Mouse (Mus musculus) frontal cortex, adult (tissue): ENCODE measurements at regions not wholly inside any gene's neighbourhood (a gene's known extent, or its start where the extent isn't known, plus 50 kb on each side); places are given as distances from the start of the nearest gene placed in this dataset.

Experiments
- ATAC-seq: cut with Nextera tagmentation; 2 replicates; pipeline ENCODE4 v1.9.2; 2017; ENCODE audit warnings: mild to moderate bottlenecking, moderate library complexity, mixed read lengths; ENCODE audit not compliant: low TSS enrichment

DNA sequence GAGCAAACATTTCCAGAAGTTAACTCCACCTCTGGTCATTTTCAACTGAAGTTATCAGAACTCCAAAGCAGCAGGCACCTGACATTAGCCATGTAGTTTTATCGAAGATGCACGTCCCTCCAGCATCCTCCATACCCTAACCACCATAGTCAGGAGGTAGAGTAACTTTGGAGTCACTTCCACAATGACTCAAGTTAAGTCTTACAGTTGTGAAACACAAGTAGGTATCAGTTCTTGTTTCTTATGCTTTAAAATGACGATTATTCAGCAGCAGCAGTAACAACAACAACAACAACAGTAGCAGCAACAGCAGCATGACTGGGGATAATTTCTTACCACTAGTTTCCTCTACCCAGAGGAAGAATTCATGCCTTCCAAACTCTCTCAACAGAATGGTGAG lies 51.3 kb upstream of the Tank start:
- no peak for ATAC-seq

DNA sequence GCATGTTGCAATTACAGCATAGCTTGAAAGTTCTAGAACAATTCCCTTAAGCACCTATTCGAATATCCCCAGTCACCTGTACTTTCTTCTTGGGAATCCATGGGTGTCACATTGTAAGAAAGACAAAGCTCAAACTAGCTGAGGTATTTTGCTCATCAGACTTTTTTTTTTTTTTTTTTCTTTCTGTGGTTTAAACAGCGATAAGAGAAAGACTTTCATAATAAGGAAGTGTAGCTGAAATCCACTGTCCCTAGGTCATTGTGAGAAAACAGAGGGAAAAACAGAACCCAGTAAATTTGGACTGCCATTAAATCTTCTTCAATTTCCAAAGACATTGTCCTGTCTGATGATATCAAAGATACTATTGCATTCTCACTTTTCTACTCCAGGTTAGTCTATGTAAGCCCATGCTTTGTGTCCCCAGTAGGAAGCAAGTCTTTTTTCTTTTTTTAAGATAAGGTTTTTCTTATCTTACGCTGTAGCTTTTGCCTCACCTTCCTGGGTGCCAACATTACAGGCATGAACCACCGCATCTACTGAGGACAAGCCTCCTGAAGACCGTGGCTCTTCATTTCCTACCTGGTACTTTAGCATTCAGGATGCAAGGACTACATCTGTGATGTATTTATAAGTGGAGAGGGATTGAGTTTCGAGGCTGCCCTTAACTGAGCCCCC lies 54.2 kb upstream of the Tank start:
- ATAC-seq: no peak

DNA sequence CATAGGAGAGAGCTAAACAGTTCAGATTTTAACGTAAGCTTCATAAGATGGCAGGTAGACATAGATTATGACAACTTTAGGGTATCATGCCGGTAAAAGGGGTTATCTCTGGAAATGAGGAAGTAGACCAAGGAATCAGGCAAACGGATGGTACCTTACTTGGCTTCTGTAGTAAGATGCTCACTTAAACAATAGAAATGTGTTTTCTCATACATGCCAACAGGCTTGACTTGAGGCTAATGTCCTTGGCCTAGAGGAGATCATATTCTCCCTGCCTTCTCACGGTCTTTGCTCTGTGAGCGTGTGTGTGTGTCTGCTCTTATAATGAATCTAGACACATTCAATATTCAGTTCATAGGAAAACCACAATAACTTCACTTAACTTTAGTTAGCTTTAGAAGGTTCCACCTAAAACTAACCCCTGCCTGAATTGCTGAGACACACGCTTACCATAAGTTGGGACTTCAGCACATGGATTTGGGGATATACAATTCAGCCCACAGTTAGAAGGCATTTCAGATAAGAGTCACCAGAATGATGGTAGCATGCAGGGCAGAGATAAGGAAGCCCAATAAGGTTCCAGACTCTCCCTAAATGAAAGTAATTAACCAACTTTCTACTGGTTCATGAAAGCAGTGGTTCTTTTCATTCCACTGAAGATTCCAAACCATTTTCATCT lies 63.8 kb upstream of the Tank start:
- no peak for ATAC-seq

DNA sequence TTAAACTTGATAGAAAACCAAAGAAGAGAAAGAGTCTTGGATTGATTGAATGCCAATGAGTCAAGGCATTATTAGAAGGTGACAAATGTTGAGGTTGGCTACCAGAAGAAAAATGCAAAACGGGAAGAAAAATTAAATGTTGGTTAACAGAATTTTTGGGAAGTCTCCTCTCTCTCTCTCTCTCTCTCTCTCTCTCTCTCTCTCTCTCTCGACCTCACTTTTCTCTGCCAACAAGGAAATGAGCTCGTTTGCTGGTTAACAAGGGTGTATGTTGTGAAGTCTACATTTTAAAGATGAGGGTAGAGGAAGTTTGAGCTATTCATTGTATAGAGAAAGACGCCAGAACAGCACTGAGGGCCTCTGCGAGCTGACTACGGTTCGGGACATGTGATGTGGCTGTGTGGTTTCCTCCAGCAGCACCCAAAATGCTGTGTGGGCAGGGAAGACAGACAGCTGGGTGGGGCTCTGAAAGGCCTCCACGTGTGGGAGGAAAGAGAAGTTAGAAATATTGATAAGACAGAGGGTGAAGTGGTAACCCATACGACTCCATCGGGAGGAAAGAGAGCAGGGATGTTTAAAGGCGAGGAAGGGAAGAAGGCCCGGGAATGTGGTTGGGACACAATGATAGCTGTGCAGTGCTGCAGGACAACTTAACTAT lies 64.5 kb upstream of the Tank start:
- no peak for ATAC-seq

DNA sequence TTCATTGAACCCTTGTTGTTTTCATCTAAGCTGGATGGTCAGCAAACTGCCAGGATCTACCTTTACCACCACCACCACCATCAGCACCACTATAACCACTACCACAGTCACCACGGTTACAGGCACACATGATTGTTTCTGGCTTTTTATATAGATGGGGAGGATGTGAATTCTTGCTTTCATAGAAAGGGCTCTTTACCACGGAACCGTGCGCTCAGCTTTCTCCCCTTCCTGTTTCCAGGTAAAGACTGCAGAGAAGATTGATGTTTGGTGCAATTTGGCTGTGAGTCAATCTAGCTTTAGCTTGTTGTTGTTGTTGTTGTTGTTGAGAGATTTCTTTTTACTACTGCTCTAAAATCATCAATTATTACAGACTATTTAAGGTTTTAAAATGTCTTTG lies 74.8 kb upstream of the Tank start:
- ATAC-seq: no peak

DNA sequence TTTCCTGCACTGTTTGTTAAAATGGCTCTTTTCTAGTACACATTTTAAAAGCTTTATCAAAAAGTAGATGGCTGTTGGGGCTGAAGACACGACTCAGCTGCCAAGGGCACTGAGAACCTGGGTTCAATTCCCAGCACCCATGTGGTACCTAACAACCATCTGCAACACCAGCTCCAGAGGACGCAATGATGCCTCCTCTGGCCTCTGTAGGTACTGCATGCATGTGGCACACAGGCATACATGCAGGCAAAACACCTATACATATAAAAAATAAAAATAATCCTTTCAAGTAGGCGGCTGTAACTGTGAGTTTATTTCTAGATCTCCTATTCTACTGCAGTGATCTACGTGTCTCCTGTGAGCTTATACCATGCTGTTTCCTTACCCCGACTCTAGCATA lies 76.5 kb upstream of the Tank start:
- ATAC-seq: no peak

DNA sequence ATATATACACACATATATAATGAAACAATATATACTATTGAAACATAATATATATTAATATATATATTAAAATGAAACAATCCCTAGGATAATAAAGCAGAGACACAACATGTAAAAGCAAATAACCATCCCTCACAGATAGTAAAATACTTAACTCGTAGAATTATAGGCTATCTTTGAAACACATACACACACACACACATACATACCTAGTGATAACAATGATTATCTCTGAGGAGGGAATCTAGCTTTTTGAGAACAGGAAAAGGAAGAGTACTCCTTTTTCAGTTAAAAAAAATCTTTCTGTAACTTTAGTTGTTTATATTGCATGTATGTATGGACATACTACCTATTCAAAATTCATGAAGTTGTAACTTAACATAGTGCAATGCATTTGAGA lies 79.1 kb upstream of the Tank start:
- no peak for ATAC-seq

DNA sequence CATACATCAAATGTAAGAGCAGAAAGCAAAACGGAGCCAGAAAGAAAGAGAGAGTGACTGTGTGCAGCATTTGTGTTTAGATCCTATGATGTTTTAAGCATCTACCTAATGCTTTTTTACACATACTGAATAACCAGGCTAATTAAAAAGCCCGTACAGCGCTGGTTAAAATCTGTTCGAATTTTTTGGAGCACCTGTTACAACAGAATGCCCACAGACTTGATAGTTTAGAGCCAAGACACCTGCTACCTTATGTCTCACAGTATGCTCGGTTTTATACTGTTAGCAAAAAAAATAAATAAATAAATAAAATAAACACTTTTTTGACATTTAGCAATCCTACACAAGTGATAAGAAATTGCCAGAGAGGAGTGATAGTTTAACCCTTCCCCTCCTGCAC lies 80.5 kb upstream of the Tank start:
- ATAC-seq: no peak

DNA sequence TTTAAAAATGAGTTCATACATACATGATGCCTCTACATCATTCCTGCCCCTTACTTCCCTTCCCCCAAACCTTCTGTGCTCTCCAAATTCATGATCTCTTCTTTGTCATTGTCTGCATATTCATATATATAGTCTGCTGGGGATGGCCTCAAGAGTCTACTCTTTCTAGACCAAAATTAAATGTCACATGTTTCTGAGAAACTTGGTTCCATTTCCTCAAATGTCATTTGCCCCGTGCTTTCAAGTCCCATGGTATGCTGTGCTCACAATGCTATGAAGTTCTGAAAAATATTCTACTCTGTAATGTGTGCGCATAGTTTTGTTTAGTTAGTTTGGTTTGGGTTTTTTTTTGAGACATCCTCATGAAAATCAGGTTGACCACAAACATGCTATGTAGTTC lies 81.4 kb upstream of the Tank start:
- no peak for ATAC-seq

DNA sequence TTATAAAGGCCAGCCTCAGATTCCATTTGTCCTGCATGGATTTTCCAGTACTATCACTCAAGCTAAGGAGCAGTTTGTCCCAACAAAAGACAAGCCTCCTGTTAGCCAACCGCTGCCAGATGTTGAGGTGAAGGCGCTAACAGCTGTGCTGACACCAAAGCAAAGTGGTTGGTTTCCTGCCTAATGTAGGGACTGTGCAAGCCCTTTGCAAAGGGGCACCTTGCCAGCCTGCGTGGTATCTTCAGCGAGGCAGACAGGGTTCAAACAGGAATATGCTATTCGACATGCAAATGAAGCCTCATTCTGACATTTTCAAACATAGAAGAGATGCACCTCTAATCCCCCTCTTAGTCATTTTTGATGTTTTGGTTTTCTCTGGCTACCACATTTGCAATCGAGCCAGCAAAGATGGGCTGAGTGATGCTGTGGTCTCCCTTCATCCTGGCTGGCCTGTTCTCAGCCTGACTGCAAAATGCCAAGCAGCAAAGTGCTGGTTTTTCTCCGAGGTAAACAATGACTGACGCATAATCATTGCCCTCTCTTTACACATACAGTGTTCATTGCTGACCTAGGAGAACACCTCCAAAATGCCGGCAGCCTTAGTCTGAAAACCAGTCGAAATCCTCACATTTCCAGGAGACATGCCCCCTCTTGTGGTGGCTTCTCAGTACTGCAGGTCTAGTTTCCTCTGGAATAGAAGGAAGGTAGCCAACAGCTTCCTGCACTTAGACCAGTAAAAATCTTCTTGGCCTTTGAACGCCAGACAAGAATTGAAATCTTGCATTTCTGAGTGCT lies 84.3 kb upstream of the Tank start:
- peak; percentile 84 for ATAC-seq

DNA sequence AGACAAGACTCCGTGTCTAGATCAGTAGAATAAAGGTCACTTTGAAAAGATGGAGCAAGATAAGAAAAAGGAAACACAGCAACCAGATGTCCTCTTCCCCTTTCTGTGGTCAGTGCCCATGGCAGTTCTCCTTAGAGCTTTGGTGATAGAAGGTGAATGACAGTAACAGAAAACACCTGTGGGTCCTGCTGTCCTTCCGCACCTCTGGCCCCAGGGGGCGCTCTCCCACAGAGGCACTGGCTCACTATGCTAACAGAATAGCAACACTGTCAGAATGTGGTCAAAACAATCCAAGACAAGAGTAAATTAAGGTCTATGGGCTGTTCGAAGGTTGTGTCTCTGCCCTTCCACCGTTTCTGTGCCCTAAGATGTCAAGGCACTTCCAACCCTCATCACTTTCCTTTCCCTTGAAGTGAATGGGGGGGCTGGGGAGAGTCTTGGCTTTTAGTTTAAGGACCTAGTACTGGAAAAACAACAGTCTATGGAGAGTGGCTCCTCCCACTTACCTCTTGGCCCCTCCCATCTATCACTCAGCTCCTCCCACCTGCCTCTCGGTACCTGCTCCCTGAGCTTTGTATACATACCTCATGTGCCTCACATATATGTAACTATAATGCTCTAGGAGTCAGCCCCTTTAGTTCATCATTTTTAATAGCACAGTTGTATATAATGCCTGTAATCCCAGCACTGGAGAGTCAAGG lies 86.2 kb upstream of the Tank start:
- ATAC-seq: no peak

DNA sequence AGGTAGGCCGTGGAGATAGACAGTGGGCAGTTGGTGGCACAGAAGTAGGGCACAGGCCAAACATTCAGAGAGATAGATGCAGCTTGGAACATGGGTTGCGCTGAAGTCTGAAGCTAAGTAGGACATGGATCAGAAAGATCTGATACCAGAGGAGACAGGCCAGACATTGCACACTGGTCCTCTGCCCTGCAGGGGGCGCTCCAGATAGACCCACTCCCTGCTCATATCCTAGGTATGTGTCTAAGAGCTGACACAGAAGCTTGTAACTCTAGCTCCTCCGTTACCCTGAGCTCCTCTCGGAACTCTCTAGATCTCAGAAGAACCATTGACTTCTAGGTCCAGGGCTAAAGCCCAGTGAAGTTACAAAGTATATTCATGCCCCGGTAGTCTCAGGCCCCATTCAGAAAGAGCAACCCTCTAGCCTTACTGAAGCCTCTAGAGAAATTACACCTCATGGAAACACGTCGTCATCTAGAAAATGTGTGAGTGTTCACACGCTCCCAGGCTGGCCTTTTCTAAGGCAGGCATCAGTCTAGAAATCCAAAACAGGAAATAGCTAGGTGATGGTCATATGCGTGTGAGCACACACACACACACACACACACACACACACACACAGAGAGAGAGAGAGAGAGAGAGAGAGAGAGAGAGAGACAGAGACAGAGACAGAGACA lies 87.8 kb upstream of the Tank start:
- peak; percentile 35; the same call in 1 of the 2 replicates for ATAC-seq

DNA sequence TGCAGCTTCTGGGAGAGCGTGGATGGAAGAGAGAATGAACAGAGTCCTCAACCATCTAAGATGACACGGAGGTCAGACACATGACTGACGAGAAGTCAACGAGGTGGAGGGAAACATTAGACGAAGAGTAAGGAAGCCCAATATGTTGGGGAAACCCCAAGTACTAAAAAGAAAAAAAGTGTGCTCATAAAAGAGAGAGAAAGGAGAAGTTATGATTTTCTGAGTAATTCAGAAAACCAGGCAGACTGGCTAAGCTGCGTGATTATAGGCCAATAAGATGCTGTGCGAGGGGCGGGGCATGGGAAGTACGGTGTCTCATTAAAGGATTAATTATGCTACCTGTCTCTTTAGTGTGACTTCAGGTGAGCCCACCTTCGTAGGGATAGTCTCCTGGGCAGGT lies 88.6 kb upstream of the Tank start:
- ATAC-seq: no peak

DNA sequence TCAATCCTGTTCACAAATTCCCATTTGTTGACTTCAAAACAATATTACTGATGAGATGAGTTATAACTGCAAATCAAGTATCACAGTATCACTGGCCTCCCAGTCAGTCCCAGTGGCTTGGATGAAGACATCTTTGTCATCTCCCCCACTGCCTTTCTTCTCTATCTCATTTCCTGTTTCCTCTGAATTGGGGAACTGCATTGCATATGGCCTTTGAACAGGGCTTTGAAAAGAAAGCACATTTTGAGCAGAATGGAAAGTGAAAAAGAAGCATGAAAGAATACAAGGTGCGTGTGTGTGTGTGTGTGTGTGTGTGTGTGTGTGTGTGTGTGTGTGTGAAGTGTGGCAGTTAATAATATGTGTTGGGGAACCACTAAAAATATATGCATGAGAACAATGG lies 94.6 kb upstream of the Tank start:
- no peak for ATAC-seq

DNA sequence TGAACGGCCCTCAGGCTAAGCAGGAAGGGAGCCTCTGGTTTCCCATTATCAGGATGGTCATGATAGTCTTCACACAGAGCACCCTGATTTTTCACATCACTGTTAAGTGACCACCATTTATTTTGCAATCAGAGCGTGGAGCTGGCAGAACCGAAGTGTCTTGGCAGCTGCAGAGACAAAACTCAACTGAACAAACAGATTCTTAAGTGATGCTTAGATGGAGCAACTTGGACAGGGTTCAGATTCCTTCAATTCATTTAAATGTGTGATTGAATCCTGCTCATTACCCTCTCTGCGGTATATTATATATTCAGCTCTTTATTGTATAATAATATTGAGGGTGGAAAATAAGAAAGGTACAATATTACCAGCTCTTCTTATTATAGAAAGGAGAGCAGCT lies 101.7 kb upstream of the Tank start:
- ATAC-seq: no peak

DNA sequence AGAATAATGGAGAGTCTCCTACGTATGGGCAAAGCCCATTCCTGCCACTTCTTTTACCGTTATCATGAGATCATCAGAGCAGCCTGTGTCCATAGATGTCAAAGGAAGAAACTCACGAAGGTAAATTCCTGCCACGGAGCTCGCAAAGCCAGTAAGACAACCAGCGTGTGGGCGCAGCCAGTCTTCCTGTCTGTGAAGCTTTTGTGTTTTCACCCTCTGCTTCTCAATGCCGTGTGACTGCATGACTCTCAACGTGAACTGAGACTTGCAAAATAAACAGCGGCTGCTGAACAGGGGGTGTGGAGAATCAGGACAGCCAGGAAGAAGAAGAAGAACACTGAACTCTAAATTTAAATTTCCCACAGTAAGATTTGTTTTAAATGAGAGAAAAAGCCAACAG lies 103.8 kb upstream of the Tank start:
- ATAC-seq: peak; percentile 65; the same call in 1 of the 2 replicates

DNA sequence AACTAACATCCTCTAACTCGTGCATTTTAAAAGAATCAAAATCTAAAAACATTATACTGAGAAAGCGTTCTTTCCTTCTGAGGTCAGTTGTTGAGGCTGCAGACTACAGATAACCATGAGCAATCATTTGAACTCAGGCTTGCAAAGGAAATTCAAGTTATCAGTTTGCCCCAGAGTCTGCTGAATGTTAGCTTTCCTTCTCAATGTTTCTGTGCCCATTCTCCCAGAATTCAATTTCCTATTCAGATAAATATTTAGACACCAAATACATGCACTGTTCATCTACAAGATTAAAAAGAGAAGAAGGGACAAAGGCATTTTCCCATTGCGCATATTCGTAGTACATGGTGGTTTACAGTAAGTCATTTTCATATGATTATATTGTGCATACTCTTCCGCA lies 107.9 kb upstream of the Tank start:
- no peak for ATAC-seq

DNA sequence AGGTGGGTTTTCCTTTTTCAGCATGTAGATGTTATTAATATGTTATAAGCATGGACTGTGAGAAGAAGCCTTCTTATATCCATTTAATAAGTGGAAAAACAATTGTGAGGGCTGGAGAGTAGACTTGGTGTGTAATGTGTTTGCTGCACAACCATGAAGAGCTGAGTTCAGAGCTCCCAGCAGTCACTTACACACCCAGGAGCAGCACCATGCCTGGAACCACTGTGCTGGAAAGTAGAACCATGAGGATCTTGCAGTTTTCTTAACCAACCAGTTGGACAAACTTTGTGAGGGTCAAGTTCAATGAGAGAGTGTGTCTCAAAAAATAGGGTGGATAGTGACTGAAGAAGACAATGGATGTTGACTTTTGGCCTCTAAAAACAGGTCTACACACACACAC lies 108.3 kb upstream of the Tank start:
- ATAC-seq: no peak

DNA sequence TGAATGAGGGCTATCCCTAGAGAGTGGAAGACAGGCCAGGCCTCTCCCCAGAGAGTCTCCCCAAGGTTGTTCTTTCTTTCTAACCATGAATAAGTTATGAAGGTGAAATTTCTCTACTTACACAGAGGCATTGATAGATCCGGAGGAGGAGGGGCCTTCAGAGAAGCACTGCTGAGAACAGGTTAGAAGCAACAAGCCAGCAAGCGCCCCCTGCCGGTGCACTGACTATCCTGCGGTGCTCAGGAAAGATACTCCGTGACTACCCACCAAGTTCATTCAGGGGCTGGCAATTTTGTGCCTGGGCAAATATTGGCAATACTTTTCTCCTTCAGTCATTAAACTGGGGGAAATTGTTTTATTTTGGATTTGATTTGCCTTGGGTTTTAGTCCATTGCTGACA lies 122.5 kb upstream of the Tank start:
- 0 out of 2 replicates have a peak, but pooled peaks have one; percentile 26 for ATAC-seq

DNA sequence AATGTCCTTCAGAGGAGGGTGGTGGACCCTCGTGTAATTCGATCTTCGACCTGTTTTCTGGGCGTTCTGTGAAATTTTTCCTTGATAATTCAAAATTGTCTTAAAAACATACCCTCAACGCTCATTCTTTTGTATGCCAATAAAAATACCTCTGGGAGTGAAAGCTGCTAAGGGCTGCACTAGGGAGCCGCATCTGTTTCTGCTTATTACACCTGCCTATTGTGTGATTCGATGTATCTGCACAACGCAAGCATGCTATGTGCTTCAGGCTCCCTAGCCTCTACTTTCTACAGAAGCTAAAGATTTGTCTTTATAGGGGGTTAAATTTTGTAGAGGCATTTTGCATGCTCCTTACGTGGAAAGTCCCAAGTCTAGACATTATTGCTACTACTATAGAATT lies 123.7 kb upstream of the Tank start:
- no peak; the same call in 1 of the 2 replicates for ATAC-seq

DNA sequence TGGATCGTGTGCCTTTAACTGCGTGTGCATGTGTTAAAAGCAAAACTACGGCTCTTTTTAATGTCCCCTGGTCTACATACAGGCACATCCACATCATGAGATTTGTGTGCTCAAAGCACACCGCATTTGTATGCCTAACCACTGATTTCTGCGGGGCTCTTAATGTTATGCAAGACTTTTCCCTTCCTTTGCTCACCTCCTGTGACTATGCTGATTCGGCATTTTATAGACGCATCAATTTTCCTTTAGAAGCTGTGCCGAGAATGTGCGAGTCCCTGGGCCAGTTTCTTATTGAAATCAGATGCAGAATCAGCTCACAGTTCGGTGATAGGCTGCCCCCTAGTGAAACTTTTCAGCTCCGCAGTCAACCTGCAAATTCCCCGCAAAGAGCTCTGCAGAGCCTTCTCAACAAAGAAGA lies 124.1 kb upstream of the Tank start:
- ATAC-seq: peak; percentile 96
